Mouse (Mus musculus): Measurements from ENCODE around the gene Lrrc29. TPM values are rescaled to one million over a fixed set of nuclear protein-coding genes. Genes with fewer than 3 reads are reported as not detected.

Gene Lrrc29
- total and polyA plus RNA-seq, 2 experiments from 2014 or later: 2.4 to 2.5 TPM

- peak overlapping the region; percentile 92 for H3K27ac ChIP-seq (ENCODE audit: low read depth, low read length)
- 77% methylated on average over 5 of the region's 5 CpGs for WGBS
- no peaks in the 10 kb centered on the region for H3K9me3 ChIP-seq (ENCODE audit: low read length)
- no peaks in the 10 kb centered on the region for H3K27me3 ChIP-seq (ENCODE audit: insufficient read depth, low read length)
- peak overlapping the region; percentile 50 for H3K4me2 ChIP-seq (ENCODE audit: low read depth, low read length, poor library complexity, severe bottlenecking)
- peak overlapping the region; percentile 50 for H3K4me3 ChIP-seq (ENCODE audit: low read depth, low read length)
- peak; percentile 28 for TF ChIP-seq CTCF (IDR thresholded peaks at IDR 0.05)
- peak overlapping the region; percentile 75; the same call in 1 of the 2 replicates for H3K9ac ChIP-seq (replicated peaks; ENCODE audit: low read length, poor library complexity, severe bottlenecking)
- H3K36me3 ChIP-seq (ENCODE audit: insufficient read depth, low read length): peaks cover 7% of the 10 kb centered on the region; the same call in 1 of the 2 replicates
- no peak for DNase-seq (ENCODE audit: low spot score)
- H3K4me1 ChIP-seq (ENCODE audit: insufficient read depth, low read length): peaks cover 13% of the 10 kb centered on the region
- no peak for ATAC-seq (ENCODE audit: low FRiP score)
Measured at GRCm38 (mm10) chr8:105288231-105288630, 37.8 kb downstream of the Lrrc29 start.

GRCm38 (mm10) chr8:105286907-105287306, 39.2 kb downstream of the Lrrc29 start:
- Histone ChIP-seq H3K4me1 (ENCODE audit: insufficient read depth, low read length) (peaks cover 13% of the 10 kb centered on the region), H3K27me3 (ENCODE audit: insufficient read depth, low read length) (no peaks in the 10 kb centered on the region), H3K9ac (replicated peaks; ENCODE audit: low read length, poor library complexity, severe bottlenecking) (no peak overlapping the region), H3K4me2 (ENCODE audit: low read depth, low read length, poor library complexity, severe bottlenecking) (peak overlapping the region; percentile 50; the same call in 1 of the 2 replicates), H3K9me3 (ENCODE audit: low read length) (no peaks in the 10 kb centered on the region), H3K4me3 (ENCODE audit: low read depth, low read length) (no peak overlapping the region), H3K27ac (ENCODE audit: low read depth, low read length) (no peak overlapping the region), H3K36me3 (ENCODE audit: insufficient read depth, low read length) (peaks cover 20% of the 10 kb centered on the region)
- 87% methylated on average over 4 of the region's 4 CpGs for WGBS
- ATAC-seq (ENCODE audit: low FRiP score): no peak
- DNase-seq (ENCODE audit: low spot score): no peak
- 0 out of 2 replicates have a peak, but pooled peaks have one; percentile 3 for TF ChIP-seq CTCF (IDR thresholded peaks at IDR 0.05)

- no peak for ATAC-seq (ENCODE audit: low FRiP score)
- H3K4me3 ChIP-seq (ENCODE audit: low read depth, low read length): no peak overlapping the region
- no peaks in the 10 kb centered on the region for H3K9me3 ChIP-seq (ENCODE audit: low read length)
- H3K27me3 ChIP-seq (ENCODE audit: insufficient read depth, low read length): no peaks in the 10 kb centered on the region
- DNase-seq (ENCODE audit: low spot score): no peak
- H3K4me1 ChIP-seq (ENCODE audit: insufficient read depth, low read length): peaks cover 13% of the 10 kb centered on the region
- no peak overlapping the region for H3K27ac ChIP-seq (ENCODE audit: low read depth, low read length)
- no peak for TF ChIP-seq CTCF (IDR thresholded peaks at IDR 0.05)
- H3K9ac ChIP-seq (replicated peaks; ENCODE audit: low read length, poor library complexity, severe bottlenecking): no peak overlapping the region
- peaks cover 28% of the 10 kb centered on the region for H3K36me3 ChIP-seq (ENCODE audit: insufficient read depth, low read length)
- H3K4me2 ChIP-seq (ENCODE audit: low read depth, low read length, poor library complexity, severe bottlenecking): no peak overlapping the region
- WGBS: 51% methylated on average over 12 of the region's 12 CpGs
Measured at GRCm38 (mm10) chr8:105285514-105285913, 40.6 kb downstream of the Lrrc29 start.

DNA sequence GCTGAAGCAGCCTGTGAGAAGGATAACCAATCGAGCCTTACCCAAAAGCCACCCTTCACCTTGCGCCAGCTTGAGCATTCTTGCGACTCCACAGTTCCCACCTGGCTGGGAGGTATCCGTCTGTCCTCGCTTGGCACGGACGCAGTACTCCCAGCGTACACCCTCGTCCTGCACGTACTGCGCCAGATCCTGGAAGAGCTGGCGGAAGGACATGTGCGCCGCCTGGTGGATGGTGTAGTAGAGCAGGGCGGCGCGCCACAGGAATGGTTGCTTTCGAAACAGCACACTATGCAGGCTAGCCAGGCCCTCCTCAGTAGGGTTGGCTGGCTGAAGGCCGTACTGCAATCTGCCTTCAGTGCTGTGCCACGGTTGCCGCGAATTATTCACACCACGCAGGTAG, 43.0 kb downstream of the Lrrc29 start:
- WGBS: 32% methylated on average over 23 of the region's 23 CpGs
- H3K4me3 ChIP-seq (ENCODE audit: low read depth, low read length): no peak overlapping the region

GRCm38 (mm10) chr8:105282239-105282638, 43.8 kb downstream of the Lrrc29 start:
- H3K9ac ChIP-seq (replicated peaks; ENCODE audit: low read length, poor library complexity, severe bottlenecking): no peak overlapping the region
- no peak for TF ChIP-seq CTCF (IDR thresholded peaks at IDR 0.05)
- ATAC-seq (ENCODE audit: low FRiP score): no peak
- H3K36me3 ChIP-seq (ENCODE audit: insufficient read depth, low read length): peaks cover 37% of the 10 kb centered on the region
- peaks cover 11% of the 10 kb centered on the region for H3K4me1 ChIP-seq (ENCODE audit: insufficient read depth, low read length)
- DNase-seq (ENCODE audit: low spot score): no peak
- H3K27me3 ChIP-seq (ENCODE audit: insufficient read depth, low read length): no peaks in the 10 kb centered on the region
- 93% methylated on average over 4 of the region's 4 CpGs for WGBS
- H3K9me3 ChIP-seq (ENCODE audit: low read length): no peaks in the 10 kb centered on the region
- H3K4me2 ChIP-seq (ENCODE audit: low read depth, low read length, poor library complexity, severe bottlenecking): no peak overlapping the region
- H3K27ac ChIP-seq (ENCODE audit: low read depth, low read length): no peak overlapping the region
- H3K4me3 ChIP-seq (ENCODE audit: low read depth, low read length): no peak overlapping the region

More for the DNA sequence above, 43.0 kb downstream of the Lrrc29 start:
- Histone ChIP-seq H3K27ac (ENCODE audit: low read depth, low read length) (no peak overlapping the region), H3K9ac (replicated peaks; ENCODE audit: low read length, poor library complexity, severe bottlenecking) (no peak overlapping the region), H3K36me3 (ENCODE audit: insufficient read depth, low read length) (peaks cover 37% of the 10 kb centered on the region), H3K4me2 (ENCODE audit: low read depth, low read length, poor library complexity, severe bottlenecking) (no peak overlapping the region), H3K9me3 (ENCODE audit: low read length) (no peaks in the 10 kb centered on the region), H3K27me3 (ENCODE audit: insufficient read depth, low read length) (no peaks in the 10 kb centered on the region), H3K4me1 (ENCODE audit: insufficient read depth, low read length) (peaks cover 11% of the 10 kb centered on the region)
- DNase-seq (ENCODE audit: low spot score) (no peak), ATAC-seq (ENCODE audit: low FRiP score) (no peak)
- TF ChIP-seq CTCF (IDR thresholded peaks at IDR 0.05): peak; percentile 67

GRCm38 (mm10) chr8:105281821-105282220, 44.3 kb downstream of the Lrrc29 start:
- no peak for DNase-seq (ENCODE audit: low spot score)
- Histone ChIP-seq H3K4me2 (ENCODE audit: low read depth, low read length, poor library complexity, severe bottlenecking) (no peak overlapping the region), H3K4me1 (ENCODE audit: insufficient read depth, low read length) (peaks cover 11% of the 10 kb centered on the region), H3K9ac (replicated peaks; ENCODE audit: low read length, poor library complexity, severe bottlenecking) (no peak overlapping the region), H3K27me3 (ENCODE audit: insufficient read depth, low read length) (no peaks in the 10 kb centered on the region), H3K36me3 (ENCODE audit: insufficient read depth, low read length) (peaks cover 37% of the 10 kb centered on the region), H3K9me3 (ENCODE audit: low read length) (no peaks in the 10 kb centered on the region), H3K4me3 (ENCODE audit: low read depth, low read length) (no peak overlapping the region), H3K27ac (ENCODE audit: low read depth, low read length) (no peak overlapping the region)
- no peak for TF ChIP-seq CTCF (IDR thresholded peaks at IDR 0.05)
- WGBS: 87% methylated on average over 12 of the region's 12 CpGs
- no peak for ATAC-seq (ENCODE audit: low FRiP score)
